Mouse (Mus musculus): Measurements from ENCODE around the gene Gas2l2.
A peak's percentile ranks its signal among the peaks of the same experiment; 100 is the strongest.

The Gas2l2 gene

GRCm38 (mm10) chr11:83443824-83444223 is 14.6 kb upstream of the Gas2l2 start:
- no peak for DNase-seq (ENCODE audit: low read depth)

- DNase-seq (ENCODE audit: low read depth): peak; percentile 55
Measured at GRCm38 (mm10) chr11:83442596-83443267, 13.5 kb upstream of the Gas2l2 start.

- DNase-seq (ENCODE audit: low read depth): no peak
Measured at GRCm38 (mm10) chr11:83441235-83441634, 12.0 kb upstream of the Gas2l2 start.

GRCm38 (mm10) chr11:83440081-83441064 is 11.1 kb upstream of the Gas2l2 start:
- peak; percentile 91 for DNase-seq (ENCODE audit: low read depth)

DNA sequence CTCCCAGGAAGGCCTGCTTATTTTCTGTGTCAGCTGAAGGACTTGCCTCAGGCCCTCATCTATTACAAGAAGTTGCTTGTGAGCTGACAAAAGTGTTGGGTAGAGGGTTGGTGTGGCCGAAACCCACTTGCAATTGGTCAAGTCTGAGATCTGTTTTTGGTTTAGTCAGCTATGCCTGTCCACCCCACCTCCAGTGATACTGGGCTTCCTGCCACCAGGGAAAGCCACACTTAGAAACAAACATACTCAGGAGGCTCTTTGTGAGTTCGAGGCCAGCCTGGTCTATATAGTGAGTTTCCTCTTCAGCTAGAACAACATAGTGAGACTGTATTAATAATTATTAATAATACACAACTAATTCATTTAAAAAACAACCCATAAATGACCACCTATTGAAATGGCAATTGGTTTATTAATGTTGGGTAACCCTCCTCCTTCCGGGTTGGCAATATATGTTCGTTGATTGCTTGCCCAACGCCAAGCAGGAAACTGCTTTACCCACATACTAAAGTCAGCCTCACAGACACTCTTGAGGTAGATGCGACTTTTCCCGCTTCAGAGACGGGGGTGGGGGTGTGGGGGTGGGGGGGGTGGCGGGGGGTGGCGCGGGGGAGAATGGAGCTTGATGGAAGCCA is 10.3 kb upstream of the Gas2l2 start:
- DNase-seq (ENCODE audit: low read depth): no peak

DNA sequence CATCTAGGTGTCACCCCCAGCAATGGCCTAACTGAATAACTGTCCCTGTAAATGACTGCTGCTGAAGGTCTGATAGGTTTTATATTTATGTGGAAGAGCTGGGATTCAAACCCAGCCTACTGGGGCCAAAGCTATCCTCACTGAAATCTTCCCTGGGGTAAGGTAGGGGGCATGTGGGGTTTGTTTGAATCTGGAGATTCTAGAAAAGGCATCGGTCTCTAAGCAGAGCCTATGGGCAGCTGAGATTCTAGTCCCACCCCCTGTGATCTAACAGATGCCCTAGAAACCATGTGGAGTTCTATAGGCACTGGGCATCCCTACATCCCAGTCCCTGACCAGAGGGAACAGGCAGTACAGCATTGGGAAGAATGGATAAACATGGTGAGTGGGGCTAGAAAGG is 8.1 kb upstream of the Gas2l2 start, which contains the start of gene 1700020L24Rik:
Gene 1700020L24Rik (plus strand): TSS at position 301 of the 400 bp plus-strand sequence.
- DNase-seq (ENCODE audit: low read depth): no peak

DNA sequence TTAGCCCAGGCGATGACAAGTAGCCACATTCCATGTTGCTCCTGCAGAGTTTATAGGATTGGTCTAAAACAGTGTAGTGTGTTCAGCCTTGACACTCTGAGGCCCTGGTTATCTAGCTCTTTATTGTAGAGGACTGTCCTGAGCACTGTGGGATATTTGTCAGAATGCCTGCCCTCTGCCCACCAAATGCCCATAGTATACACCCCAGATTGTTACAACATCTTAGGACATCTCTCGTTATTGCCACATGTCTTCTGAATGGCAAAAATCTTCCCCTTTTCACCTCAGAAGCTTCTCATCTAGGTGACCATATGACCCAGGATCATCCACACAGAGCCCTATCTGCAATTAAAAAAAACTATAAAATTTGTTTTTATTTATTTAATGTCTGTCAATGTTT is 3.3 kb upstream of the Gas2l2 start:
- DNase-seq (ENCODE audit: low read depth): no peak

DNA sequence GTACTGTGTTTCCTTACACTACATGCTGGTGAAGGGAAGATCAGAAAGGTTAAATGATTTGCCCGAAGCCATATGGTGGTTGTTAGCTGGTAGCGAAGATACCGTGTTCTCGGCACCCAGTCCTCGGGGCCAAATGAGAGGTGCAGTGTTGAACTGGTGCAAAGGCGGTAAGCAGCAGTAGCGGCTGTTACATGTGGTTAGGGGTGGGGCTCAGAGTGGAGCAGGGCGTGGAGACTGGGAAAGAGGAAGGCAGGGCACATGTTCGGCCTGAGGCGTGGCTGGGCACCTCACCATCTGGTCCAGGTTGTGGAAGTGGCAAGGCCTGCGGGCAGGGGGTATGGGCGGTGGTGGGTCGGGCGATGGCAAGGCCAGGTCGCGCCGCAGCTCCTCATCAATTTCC is 2.3 kb downstream of the Gas2l2 start:
- no peak for DNase-seq (ENCODE audit: low read depth)

DNA sequence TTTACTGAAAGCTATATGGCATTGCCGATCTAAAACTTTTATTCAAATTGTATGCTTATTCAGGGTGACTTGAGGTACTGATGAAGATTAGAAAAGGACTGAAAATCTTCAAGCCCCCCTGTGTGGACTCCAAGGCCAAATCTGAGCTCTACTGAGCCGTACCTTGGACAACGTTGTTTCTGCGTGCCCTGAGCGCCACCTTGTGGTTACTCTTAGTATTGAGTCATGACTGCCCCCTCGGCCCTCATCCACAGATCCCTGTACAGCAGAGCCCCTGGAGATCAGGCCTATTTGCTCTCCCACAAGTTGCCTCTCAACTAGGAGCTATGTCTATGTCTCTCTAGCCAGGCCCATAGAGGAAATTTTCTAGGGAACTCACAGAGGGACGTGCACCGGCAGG is 4.6 kb downstream of the Gas2l2 start:
- DNase-seq (ENCODE audit: low read depth): peak; percentile 52

DNA sequence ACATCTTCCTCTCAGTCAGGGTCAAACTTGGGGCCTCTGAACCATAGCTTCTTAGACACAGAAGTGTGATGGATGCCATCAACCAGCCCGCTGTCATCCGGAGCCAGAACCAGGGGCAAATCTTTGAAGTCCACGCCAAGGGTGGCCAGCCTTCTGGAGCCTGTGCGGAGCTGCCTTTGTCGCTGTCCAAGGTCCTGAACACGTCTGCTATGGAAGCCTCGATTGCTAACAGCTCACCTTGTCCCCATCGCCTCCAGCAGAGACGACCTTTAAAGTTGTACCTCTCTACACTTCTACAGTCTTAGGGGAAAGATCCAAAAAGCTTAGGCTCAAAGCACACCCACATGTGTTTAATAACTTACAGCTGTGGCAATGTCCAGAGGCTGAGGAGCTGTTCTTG is 8.0 kb downstream of the Gas2l2 start:
- peak; percentile 76 for DNase-seq (ENCODE audit: low read depth)

DNA sequence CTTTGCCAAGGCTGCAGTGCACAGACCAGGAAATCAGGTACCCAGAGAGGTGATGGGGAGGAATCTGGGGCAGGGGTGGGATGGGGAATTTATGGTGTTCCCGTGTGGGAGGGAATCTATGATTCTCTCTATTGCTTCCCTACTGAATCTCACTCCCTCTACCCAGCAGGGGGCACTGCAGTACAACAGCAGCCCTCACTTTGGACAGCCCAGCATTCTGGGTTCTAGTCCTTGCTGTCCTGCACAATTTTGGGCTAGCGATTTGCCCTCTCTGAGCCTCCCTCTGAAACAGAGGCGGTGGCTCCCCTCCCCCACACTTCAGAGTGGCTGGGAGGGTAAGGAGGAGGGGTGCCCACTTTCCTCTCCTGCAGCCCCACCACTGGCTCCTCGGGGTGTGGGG is 8.9 kb downstream of the Gas2l2 start:
- no peak for DNase-seq (ENCODE audit: low read depth)

DNA sequence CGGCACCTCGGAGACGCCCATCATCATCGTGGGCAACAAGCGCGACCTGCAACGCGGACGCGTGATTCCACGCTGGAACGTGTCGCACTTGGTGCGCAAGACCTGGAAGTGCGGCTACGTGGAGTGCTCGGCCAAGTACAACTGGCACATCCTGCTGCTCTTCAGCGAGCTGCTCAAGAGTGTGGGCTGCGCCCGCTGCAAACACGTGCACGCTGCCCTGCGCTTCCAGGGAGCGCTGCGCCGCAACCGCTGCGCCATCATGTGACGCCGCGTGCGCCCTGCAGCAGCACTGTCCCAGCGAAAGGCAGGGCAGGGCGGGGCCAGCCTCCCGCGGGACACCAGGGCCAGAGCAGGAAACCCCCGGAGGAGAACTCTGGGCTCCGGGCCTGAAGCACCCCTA is 10.7 kb downstream of the Gas2l2 start:
- DNase-seq (ENCODE audit: low read depth): no peak

- no peak for DNase-seq (ENCODE audit: low read depth)
Measured at GRCm38 (mm10) chr11:83417708-83418107, 11.5 kb downstream of the Gas2l2 start.

- peak; percentile 60 for DNase-seq (ENCODE audit: low read depth)
Measured at GRCm38 (mm10) chr11:83417080-83417479, 12.2 kb downstream of the Gas2l2 start.

DNA sequence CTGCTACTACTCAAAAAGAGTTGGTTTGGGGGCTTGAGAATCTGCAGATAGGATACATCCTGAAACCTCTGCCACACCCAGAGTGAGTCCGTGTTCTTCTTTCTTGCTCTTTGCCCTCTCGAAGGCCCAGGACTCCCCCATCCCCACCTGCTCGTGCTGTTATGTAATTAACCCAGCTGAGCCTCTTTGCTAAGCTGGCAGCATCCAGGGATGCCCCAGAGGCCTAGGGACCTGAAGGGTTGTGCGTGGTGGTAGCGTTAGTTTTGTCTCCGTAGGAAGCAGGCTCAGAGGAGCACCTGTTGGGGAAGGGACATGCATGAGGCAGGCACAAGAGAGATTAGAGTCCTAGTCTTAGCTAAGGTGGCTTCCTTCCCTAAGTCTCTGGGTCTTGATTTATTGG is 18.7 kb downstream of the Gas2l2 start:
- DNase-seq (ENCODE audit: low read depth): no peak

DNA sequence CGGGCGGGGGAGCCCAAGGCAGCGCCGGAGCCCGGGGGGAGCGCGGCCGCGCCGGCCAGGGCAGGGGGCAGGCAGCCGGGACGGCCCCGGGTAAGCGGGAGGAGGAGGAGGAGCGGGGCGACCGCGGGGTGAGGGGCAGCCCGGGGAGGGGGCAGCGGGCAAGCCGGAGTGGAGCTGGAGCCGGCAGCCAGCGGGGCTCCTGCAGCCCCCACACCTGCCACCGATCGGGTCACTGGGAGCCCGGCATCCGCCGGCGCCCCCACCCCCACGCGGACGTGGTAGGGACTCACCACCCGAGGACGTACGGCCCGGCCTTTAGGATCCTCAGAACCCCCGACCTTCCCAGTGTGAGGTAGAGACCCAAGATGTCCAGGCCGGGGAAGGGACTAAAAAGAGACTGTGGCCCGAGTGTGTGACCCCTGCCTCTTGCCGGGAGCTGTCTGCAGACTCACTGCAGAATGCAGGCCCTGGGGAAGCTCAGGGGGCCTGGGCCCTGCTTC is 19.4 kb downstream of the Gas2l2 start:
- DNase-seq (ENCODE audit: low read depth): no peak

DNA sequence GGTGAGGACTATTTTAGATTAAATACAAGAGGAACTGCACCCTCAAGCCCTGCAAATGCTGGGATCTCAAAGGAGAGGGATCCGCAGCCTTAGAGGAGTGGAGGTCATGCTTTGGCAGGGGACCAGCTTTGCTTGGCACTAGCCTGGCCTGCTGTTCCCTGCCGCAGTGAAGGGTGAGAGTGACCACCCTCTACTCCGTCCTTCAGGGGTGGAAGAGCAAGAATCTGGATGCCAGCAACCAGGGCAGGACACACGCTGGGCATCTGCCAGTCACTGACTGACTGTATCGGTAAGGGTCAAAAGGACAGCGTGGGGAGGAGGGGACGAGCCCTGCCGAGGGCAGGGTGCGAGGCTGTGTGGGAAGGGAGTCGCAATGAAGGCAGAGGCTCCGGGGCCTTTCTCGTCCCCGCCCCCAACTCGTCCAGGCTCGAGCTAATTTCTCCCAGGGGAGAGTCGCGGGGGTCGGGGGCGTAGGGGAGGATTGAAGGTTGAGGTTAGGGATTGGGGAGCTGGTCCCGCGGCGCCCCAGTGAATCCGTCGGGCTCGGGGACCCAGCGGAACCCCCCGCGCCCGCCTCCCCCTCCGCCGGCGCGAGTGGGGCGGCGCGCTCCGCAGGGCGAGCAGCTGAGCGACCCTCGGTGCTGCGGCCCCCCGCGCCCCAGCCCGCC is 20.0 kb downstream of the Gas2l2 start, which contains the start of gene Rasl10b:
Gene Rasl10b (plus strand): TSS at position 51 of the 668 bp plus-strand sequence.
- DNase-seq (ENCODE audit: low read depth): no peak

DNA sequence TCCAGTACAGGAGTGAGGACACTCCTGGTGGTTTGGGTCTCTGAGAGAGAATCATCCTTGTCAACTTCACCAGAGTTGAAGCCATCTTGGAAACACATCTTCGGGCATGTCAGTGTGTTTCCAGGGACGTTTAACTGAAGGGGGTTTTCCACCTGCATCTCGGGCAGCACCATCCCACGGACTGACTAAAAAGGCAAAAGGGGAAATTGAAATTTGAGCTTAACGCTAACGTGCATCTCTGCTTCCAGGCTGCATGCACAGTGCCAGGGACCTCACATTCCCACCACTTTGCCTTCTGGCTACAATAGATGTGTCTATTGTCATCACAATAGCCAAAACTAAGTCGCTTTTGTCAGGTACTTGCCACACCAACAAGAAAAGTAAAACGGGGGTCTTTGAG is 21.0 kb downstream of the Gas2l2 start:
- DNase-seq (ENCODE audit: low read depth): no peak

- DNase-seq (ENCODE audit: low read depth): no peak
Measured at GRCm38 (mm10) chr11:83406391-83406790, 22.9 kb downstream of the Gas2l2 start.

- DNase-seq (ENCODE audit: low read depth): no peak
Measured at GRCm38 (mm10) chr11:83403787-83404186, 25.5 kb downstream of the Gas2l2 start.

DNA sequence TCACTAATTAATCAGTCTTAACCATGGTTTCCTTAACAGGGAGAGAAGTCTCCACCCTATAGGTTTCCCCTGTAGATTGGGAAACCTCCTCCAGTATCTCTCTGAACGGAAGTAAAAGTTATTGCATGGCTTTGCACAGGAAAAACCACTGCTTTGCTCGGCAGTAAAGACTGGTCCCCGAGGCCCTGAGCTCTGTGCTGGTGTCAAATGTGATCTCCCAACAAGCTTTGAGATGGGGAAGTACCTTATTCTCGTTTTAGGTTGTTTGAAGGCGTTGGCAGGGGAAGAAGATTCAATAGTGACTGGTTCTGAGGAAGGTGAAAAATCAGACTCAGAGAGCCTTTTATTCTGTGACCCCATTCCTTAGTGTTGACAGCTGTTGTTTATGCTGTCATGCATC is 30.5 kb downstream of the Gas2l2 start:
- DNase-seq (ENCODE audit: low read depth): no peak

DNA sequence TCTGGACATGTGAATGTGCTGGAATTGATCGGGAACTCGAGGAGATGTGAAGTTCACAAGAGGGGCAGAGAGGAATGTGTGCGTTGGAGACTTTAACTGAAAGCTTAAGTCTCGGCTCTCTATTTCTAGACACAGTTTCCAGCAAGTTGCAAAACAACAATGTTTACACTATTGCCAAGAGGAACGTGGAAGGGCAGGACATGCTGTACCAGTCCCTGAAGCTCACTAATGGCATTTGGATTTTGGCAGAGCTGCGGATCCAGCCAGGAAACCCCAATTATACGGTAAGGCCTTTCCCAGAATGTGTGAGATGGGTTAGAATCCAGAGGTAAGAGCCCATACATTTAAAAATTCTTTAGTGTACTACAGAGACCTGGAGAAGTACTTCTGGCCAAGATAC is 31.6 kb downstream of the Gas2l2 start:
- DNase-seq (ENCODE audit: low read depth): no peak

Data from c-Kit-positive CD71-positive TER-119-negative erythroid progenitor cells, embryonic 14.5 days (primary cell).